Mouse (Mus musculus) cerebellum, postnatal 4 days (tissue): Measurements from ENCODE around the gene Ube2e1.

ENCODE experiments used
- DNase-seq, 2 experiments: peaks; one replicate each; pipeline ENCODE4 v3.0.0; 2022; ENCODE audit warnings: low spot score in 2 of 2, mixed read lengths in 1 of 2

Ube2e1 gene

GRCm38 (mm10) chr14:18331693-18332131 lies at the start of gene Ube2e1:
Gene Ube2e1 (minus strand): TSS chr14:18331859.
- DNase-seq = peak; percentile 37 to 65

DNA sequence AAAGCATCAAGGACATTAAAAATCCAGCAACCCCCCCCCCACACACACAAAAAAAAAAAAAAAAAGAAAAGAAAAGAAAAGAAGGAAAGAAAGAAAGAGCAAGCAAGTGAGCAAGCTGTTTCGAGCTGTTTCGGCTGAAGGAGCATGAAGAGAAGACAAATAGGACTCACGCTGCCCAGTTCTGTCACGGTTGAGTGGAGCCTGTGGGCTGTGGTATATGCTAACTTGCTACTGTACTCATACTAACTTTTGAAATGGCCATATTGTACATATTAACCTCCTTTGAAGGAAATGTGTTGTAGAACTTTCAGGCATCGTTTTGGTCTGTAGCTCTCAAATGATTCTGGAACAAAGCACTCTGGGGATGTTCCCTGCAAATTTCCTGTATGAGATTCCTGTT lies 48.2 kb upstream of the Ube2e1 start:
- no peak for DNase-seq

- peak in 1 of 2 experiments; percentile 15 for DNase-seq
Observed at GRCm38 (mm10) chr14:18377944-18378575, 46.4 kb upstream of the Ube2e1 start.

DNA sequence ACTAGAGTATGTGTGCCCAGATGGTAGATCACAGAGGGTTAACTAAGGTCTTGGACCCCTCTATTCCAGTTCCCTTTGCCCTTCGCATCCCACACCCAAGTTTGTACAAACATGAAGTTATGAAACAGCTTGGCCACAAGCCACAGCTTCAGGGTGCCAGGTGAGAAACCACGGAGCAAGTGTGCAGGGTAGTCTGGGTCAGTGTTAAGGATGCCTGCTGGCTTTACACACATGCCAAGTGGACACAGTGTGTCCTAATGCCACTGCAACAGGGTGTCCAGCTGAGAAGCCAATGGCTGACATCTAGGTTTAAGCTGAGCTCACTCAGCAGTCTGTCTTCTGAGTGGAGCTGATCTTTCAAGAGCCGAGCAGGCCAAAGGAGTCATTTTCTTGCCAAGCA lies 44.5 kb upstream of the Ube2e1 start:
- no peak for DNase-seq

DNA sequence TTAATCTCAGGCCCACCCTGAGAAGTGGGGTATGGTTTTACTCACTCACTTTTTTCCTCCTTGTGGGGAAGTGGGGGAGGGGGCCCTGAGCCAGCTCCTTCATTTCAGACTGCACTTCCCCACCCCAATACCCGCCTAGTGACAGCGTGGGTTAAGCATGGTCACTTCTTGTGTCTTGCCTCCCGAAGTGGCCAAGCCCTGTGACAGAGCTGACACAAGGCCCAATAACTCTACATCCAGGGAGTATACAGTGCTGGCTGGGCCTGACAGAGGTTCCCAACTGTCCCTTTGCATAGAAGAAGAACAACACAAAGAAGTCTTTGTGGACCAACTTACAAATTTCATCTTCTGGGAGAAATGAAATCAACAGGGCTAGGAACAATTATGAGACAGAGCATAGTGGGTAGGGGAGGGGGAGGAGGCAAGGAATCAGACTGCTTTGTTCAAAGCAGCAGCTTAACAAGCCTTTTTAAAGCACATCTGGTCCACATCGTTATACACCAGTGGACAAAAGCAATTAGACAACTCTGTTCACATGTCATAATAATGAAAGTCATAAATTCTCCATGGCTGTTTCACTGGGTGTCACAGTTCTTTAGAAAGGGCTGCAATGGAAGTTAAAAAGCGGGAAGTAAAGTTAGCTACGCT lies 42.2 kb upstream of the Ube2e1 start:
- DNase-seq = no peak

GRCm38 (mm10) chr14:18372761-18373610 lies 41.3 kb upstream of the Ube2e1 start:
- no peak for DNase-seq

DNA sequence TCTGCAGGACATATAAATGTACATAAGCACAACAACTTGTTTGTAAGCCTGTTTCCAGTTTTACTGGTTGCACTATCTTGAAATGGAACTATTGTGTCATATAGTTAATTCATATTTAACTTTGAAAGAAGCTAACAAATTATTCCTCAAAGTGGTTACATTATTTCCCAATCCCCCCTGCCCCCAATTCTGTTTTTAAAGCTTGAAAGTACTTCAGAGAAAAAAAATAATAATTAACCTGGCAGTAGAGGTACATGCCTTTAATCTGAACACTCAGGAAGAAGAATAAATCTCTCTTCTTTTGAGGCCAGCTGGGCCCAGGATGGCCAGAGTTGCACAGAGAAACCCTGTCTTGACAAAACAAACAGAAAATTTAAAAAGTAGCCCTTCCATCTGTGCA lies 37.4 kb upstream of the Ube2e1 start:
- DNase-seq = no peak

- DNase-seq = no peak
Observed at GRCm38 (mm10) chr14:18367025-18367424, 35.4 kb upstream of the Ube2e1 start.

- DNase-seq = no peak
Observed at GRCm38 (mm10) chr14:18364321-18364720, 32.7 kb upstream of the Ube2e1 start.

- DNase-seq = peak in 1 of 2 experiments; percentile 13
Observed at GRCm38 (mm10) chr14:18356442-18356841, 24.8 kb upstream of the Ube2e1 start.

DNA sequence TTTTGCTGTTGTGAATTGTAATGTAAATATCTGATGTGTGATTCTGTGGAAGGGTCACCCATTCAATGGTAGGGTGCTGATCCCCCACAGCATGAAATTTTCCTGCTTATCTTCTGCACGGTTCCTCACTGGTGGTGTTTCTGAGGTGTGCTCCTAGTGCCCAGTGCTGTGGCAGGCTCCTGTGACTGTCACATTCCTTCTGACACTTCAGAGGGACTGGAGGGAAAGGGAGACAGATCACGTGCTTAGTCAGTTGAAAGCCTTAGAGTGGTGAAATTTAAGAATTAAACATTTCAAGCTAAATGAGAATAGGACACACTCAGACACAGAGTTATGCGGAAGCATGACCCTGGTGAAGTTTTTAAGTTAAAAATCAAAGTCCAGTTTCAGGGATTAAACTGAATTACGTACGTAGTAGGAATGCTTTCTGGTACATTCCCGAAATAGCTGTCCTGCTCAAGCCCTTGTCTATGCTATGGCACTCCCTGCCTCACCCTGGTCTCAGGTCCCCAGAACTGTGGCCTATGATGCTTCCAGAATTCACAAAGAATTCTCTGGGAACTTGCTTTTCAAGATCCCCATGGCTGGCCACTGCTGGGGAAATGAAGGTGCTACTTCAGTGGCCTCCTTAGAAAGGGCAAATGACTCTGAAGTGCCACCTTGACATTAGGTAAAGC lies 24.0 kb upstream of the Ube2e1 start:
- no peak for DNase-seq

DNA sequence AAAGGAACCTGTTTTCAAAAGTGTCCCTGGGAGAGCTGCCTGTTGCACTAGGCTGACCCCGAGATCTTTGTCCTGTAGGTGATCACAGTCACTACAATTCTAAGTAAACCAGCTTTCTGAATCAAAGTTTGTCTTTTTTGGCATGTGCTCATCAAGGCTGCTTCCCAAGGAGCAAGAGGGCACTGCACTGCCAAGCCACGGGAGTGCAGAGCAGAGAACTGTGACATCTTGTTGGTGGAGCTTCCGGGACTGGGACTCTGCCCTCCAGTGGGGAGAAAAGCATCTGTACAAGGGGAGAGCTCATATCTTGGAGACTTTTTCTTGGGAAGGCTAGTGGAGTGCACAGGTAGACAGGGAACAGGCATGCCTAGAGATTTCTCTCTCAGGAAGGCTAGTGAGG lies 21.9 kb upstream of the Ube2e1 start:
- no peak for DNase-seq

GRCm38 (mm10) chr14:18352934-18353333 lies 21.3 kb upstream of the Ube2e1 start:
- no peak for DNase-seq

- no peak for DNase-seq
Observed at GRCm38 (mm10) chr14:18350680-18351079, 19.0 kb upstream of the Ube2e1 start.

- DNase-seq = no peak
Observed at GRCm38 (mm10) chr14:18349871-18350270, 18.2 kb upstream of the Ube2e1 start.

DNA sequence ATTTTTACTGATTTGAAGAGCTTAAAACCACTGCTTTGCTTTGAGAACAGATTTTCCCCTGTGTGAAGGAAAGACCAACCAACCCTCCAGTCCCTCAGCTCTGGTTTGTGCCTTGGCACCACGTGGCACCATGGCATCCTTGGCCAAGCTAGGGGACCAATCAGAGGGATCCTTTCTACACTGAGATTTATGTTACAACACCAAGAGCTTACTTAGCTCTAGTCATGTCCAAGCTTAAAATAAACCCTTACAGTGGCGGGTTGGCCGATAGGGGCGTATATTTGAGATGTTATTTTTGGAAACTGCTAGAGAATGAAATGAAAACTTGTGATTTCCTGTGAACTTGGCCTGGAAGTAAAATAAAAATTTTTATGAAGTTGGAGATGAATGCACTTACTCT lies 11.9 kb upstream of the Ube2e1 start:
- DNase-seq = no peak

DNA sequence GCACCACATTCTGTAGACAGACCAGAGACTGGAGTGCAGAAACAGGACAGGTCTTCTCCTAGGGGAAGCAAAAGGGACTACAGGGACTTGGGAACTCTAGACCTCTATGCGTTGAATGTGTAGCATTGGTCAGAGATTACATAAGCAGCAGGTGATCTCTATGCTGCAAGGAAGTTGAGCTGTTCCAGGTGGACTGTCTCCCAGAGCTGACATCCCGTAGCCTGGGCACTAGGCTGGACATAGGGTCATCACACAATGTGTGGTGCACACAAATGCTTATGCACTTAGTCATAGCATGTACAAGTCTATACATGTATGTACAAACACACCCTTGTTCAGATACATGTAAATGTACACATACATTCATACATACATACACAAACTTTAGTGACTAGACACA lies 11.1 kb upstream of the Ube2e1 start:
- DNase-seq = no peak

DNA sequence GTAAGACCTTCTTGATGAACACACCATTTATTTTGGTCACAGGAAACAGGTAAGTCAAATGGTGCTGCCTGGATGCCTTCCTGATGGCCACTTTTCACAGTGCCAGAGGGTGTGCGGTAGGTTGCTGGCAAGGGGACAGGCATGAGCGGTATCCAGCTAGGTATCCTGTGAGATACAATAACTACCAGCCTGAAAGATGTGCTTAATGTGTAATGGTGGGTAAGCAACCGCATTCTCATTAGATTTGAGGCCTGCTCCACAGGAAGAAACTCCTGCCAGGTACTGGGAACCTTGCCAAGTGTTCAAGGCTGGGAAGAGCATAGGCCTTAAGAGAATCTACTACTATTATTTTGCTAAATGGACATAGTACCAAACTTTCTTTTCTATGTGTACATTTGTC lies 9.4 kb upstream of the Ube2e1 start:
- peak in 1 of 2 experiments; percentile 30 for DNase-seq

GRCm38 (mm10) chr14:18336106-18336505 lies 4.4 kb upstream of the Ube2e1 start:
- no peak for DNase-seq

GRCm38 (mm10) chr14:18330789-18331692 lies 618 bp downstream of the Ube2e1 start:
- DNase-seq = peak; percentile 22 to 39
